Mouse (Mus musculus) liver, adult 2 months (tissue): ENCODE measurements around the gene Gabra6. TPM values are rescaled to one million over a fixed set of nuclear protein-coding genes. Genes with fewer than 3 reads are reported as not detected.

Source experiments
- DNase-seq: peaks from one replicate; pipeline ENCODE4 v3.0.0-alpha.2; 2011; ENCODE audit warnings: low read depth, low spot score; ENCODE audit errors: extremely low read depth
- H3K27ac ChIP-seq: fragments of 200-500 bp; replicated peaks from 2 replicates; pipeline ENCODE4 v1.5.1; 2012; ENCODE audit warnings: low read depth, mild to moderate bottlenecking, control low read depth, inconsistent platforms, low read length; ENCODE audit not compliant: insufficient read depth
- H3K27me3 ChIP-seq: fragments of 200-500 bp; 2 replicates; pipeline ENCODE4 v1.6.1; 2012; ENCODE audit warnings: mild to moderate bottlenecking, moderate library complexity, low read length, inconsistent platforms; ENCODE audit not compliant: control insufficient read depth, insufficient read depth
- H3K36me3 ChIP-seq: fragments of 200-500 bp; 2 replicates; pipeline ENCODE4 v1.6.1; 2012; ENCODE audit warnings: low read length, inconsistent platforms; ENCODE audit not compliant: control insufficient read depth, insufficient read depth
- H3K4me1 ChIP-seq: fragments of 200-500 bp; 2 replicates; pipeline ENCODE4 v1.6.1; 2011; ENCODE audit warnings: low read length; ENCODE audit not compliant: control insufficient read depth, insufficient read depth
- H3K4me3 ChIP-seq: fragments of 200-500 bp; 2 replicates; pipeline ENCODE4 v1.5.1; 2011; ENCODE audit warnings: low read depth, mild to moderate bottlenecking, control low read depth, low read length, moderate library complexity; ENCODE audit not compliant: insufficient read depth
- H3K79me2 ChIP-seq: fragments of 200-500 bp; 2 replicates; pipeline ENCODE4 v1.6.1; 2012; ENCODE audit warnings: inconsistent platforms, mild to moderate bottlenecking, low read length, moderate library complexity; ENCODE audit not compliant: control insufficient read depth, insufficient read depth
- H3K9ac ChIP-seq: fragments of 200-500 bp; 2 replicates; pipeline ENCODE4 v1.6.1; 2012; ENCODE audit warnings: low read depth, mild to moderate bottlenecking, control low read depth, inconsistent platforms, low read length
- CTCF ChIP-seq: fragments of 200-500 bp; IDR thresholded peaks from 2 replicates; pipeline ENCODE4 v1.5.1; 2011; ENCODE audit warnings: low read depth, low read length, control low read depth
- POLR2A ChIP-seq: fragments of 200-500 bp; IDR thresholded peaks from 2 replicates; pipeline ENCODE4 v1.6.1; 2011; ENCODE audit warnings: low read length, control low read depth; ENCODE audit not compliant: insufficient read depth; ENCODE audit errors: extremely low read depth
- WGBS: fragments of 180-500 bp; shearing (Covaris S2); methylation state at CpG from one replicate; pipeline ENCODE4 v1.1.7; 2018; 5-methylcytosine and 5-hydroxymethylcytosine counted together
- polyA plus RNA-seq: library from polyadenylated mRNA; depleted of rRNA; stranded (reverse); fragments of >200 nt; gene quantifications from 2 replicates; pipeline ENCODE4 v1.2.3, GENCODE M21; 2012
- total RNA-seq: library from RNA; depleted of rRNA; stranded (reverse); fragments of >200 nt; gene quantifications from 2 replicates; pipeline ENCODE4 v1.2.3, GENCODE M21; 2014

Gabra6 gene
- total and polyA plus RNA-seq, 2 experiments: not detected

GRCm38 (mm10) chr11:42319101-42319500, 1.8 kb downstream of the Gabra6 start:
- WGBS: 83% methylated on average over 6 of the region's 6 CpGs
- no peak for DNase-seq
- TF ChIP-seq CTCF: no peak
- no peak for TF ChIP-seq POLR2A
- Histone ChIP-seq H3K4me1 (no peaks in the 10 kb centered on the region), H3K9ac (no peak overlapping the region), H3K27me3 (no peaks in the 10 kb centered on the region), H3K4me3 (no peak overlapping the region), H3K27ac (no peak overlapping the region), H3K79me2 (no peaks in the 10 kb centered on the region), H3K36me3 (no peaks in the 10 kb centered on the region)

DNA sequence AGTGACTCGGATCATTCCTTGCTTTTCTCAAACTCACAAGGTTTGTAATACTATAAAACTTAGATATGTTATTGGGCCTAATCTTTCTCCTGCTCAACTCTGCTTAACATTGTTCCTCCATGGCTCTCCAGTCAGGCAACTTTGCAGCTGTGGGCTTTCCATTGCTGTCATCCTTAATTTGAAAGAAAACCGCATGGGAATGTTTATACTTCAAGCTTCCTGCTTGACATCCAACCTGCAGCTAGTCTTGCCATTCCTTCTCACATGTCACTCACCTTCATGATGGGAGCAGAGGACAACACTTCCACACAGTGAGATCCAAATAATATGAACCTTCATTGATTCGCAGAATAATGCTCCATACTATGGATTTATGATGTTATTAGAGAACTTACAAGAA, 2.9 kb downstream of the Gabra6 start:
- Histone ChIP-seq H3K9ac (no peak overlapping the region), H3K4me3 (no peak overlapping the region), H3K27ac (no peak overlapping the region), H3K4me1 (no peaks in the 10 kb centered on the region), H3K79me2 (no peaks in the 10 kb centered on the region), H3K36me3 (no peaks in the 10 kb centered on the region), H3K27me3 (no peaks in the 10 kb centered on the region)
- TF ChIP-seq POLR2A: no peak
- TF ChIP-seq CTCF: no peak
- WGBS: 74% methylated on average over 3 of the region's 3 CpGs
- DNase-seq: no peak

- no peak for TF ChIP-seq CTCF
- no peak for TF ChIP-seq POLR2A
- Histone ChIP-seq H3K36me3 (no peaks in the 10 kb centered on the region), H3K79me2 (no peaks in the 10 kb centered on the region), H3K27me3 (no peaks in the 10 kb centered on the region), H3K9ac (no peak overlapping the region), H3K4me3 (no peak overlapping the region), H3K27ac (no peak overlapping the region), H3K4me1 (no peaks in the 10 kb centered on the region)
- no peak for DNase-seq
- 25% methylated on average over 6 of the region's 6 CpGs for WGBS
Observed at GRCm38 (mm10) chr11:42314850-42315249, 6.0 kb downstream of the Gabra6 start.

- no peaks in the 10 kb centered on the region for H3K4me1 ChIP-seq
- DNase-seq: no peak
- H3K36me3 ChIP-seq: no peaks in the 10 kb centered on the region
- no peaks in the 10 kb centered on the region for H3K79me2 ChIP-seq
- no peak overlapping the region for H3K9ac ChIP-seq
- TF ChIP-seq POLR2A: no peak
- TF ChIP-seq CTCF: no peak
- WGBS: 57% methylated on average over 1 of the region's 1 CpGs
- no peak overlapping the region for H3K27ac ChIP-seq
- no peaks in the 10 kb centered on the region for H3K27me3 ChIP-seq
- H3K4me3 ChIP-seq: no peak overlapping the region
Observed at GRCm38 (mm10) chr11:42310892-42311291, 10.0 kb downstream of the Gabra6 start.

DNA sequence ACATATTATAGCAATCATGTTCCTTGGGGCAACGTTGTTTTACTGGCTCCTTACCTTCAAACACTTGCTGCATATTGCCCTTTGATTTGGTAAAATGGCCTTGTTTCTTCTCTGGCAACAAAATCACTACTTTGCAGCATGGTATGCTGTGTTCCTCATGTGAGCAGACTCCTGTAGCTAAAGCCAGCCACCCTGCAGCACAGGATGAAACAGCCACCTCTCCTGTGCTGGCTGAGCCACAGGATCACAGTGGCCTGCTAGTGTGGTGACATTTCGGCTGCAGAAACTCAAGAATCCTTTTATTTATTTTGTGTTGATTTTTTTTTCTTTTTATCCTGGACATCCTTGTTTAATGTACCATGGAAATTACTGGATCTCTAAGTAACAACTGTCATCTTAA, 11.8 kb downstream of the Gabra6 start:
- Histone ChIP-seq H3K36me3 (no peaks in the 10 kb centered on the region), H3K4me1 (no peaks in the 10 kb centered on the region), H3K79me2 (no peaks in the 10 kb centered on the region), H3K27ac (no peak overlapping the region), H3K27me3 (no peaks in the 10 kb centered on the region), H3K9ac (no peak overlapping the region), H3K4me3 (no peak overlapping the region)
- DNase-seq: no peak
- TF ChIP-seq CTCF: no peak
- TF ChIP-seq POLR2A: no peak
- WGBS: 67% methylated on average over 2 of the region's 2 CpGs

DNA sequence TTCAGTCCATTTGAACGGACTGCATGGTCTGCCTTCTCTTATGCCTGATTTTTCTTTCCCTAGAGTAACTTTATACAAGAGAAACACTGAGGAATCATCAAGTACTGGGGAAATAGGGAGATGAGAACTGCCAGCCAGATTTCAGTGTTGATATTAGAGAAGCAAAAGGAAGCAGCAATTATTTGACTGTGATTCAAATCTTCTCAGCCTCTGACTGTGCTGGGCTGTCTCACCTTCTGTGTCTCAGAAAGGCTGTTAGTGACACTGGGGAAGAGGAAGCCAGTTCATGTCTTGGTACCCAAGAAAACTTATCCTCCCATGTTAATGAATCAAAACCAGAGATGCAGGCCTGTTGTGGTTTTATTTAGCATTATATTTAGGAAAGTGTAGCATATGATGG, 14.8 kb downstream of the Gabra6 start:
- no peak overlapping the region for H3K4me3 ChIP-seq
- H3K79me2 ChIP-seq: no peaks in the 10 kb centered on the region
- no peak overlapping the region for H3K27ac ChIP-seq
- H3K4me1 ChIP-seq: no peaks in the 10 kb centered on the region
- no peak overlapping the region for H3K9ac ChIP-seq
- no peaks in the 10 kb centered on the region for H3K36me3 ChIP-seq
- no peaks in the 10 kb centered on the region for H3K27me3 ChIP-seq
- DNase-seq: no peak
- TF ChIP-seq POLR2A (no peak), CTCF (no peak)
- WGBS: 84% methylated on average over 1 of the region's 1 CpGs
